Mouse (Mus musculus) embryonic facial prominence, embryonic 10.5 days (tissue): ENCODE results near the gene Rbm24. TPM values are rescaled to one million over a fixed set of nuclear protein-coding genes. Genes with fewer than 3 reads are reported as not detected.
A peak's percentile ranks its signal among the peaks of the same experiment; 100 is the strongest.

Experiments
- DNase-seq: peaks from one replicate; pipeline ENCODE4 v3.0.0-alpha.2; 2017; ENCODE audit warnings: low spot score
- H3K27ac ChIP-seq: fragments of 300-500 bp; sonication (generic); replicated peaks from 2 replicates; pipeline ENCODE4 v1.5.1; 2016; ENCODE audit warnings: mild to moderate bottlenecking
- H3K27me3 ChIP-seq: fragments of 300-500 bp; sonication (generic); replicated peaks from 2 replicates; pipeline ENCODE4 v1.6.1; 2016; ENCODE audit warnings: low read depth, mild to moderate bottlenecking; ENCODE audit not compliant: poor library complexity, severe bottlenecking
- H3K36me3 ChIP-seq: fragments of 300-500 bp; sonication (generic); replicated peaks from 2 replicates; pipeline ENCODE4 v1.6.1; 2016; ENCODE audit warnings: mild to moderate bottlenecking, moderate library complexity
- H3K4me1 ChIP-seq: fragments of 300-500 bp; sonication (generic); 2 replicates; pipeline ENCODE4 v1.6.1; 2016
- H3K4me3 ChIP-seq: fragments of 300-500 bp; sonication (generic); 2 replicates; pipeline ENCODE4 v1.5.1; 2016; ENCODE audit warnings: mild to moderate bottlenecking, moderate library complexity
- H3K9me3 ChIP-seq: fragments of 300-500 bp; sonication (generic); 2 replicates; pipeline ENCODE4 v1.6.1; 2016; ENCODE audit warnings: mild to moderate bottlenecking
- WGBS: fragments of 180-500 bp; shearing (Covaris S2); methylation state at CpG from one replicate; pipeline ENCODE4 v1.1.7; 2016; 5-methylcytosine and 5-hydroxymethylcytosine counted together
- polyA plus RNA-seq: library from polyadenylated mRNA; unstranded; fragments of >200 nt; fragmentation: Nextera tagmentation; extraction: Ambion mirVana; gene quantifications from 2 replicates; pipeline ENCODE4 v1.2.1, GENCODE M21; 2016

The Rbm24 gene
- polyA plus RNA-seq, 1 experiment from 2014 or later = 0.61 TPM

DNA sequence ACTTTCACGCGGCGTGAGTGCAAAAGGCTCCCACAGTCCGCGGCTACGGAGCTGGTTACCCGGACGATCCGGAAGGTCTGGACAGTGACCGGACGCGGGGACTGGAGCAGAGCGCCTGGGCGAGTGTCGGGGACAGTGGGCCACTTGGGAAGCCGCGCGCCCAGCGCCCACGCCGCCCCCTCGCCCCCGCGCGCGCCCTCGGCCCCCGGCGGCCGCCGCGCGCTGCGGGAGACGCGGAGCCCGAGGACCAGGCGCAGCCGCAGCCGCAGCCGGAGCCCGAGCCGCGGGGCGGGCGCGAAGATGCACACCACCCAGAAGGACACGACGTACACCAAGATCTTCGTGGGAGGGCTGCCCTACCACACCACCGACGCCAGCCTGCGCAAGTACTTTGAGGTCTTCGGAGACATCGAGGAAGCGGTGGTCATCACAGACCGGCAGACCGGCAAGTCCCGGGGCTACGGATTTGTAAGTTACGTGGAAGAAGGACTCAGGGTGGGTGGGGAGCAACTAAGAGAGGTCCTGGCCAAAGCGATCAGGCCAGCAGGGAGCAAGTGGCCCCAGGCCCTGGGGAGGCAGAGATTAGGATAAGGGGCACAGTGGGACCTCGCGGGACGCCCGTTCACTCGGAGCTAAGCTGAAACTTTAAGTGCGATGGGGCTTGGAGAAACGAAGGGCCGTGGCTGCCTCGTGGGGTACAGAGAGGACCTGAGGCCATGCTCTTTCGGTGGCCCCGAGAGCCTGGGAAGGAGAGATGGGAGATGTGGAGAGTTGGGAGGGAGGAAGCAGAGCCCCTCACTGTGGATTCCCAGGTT lies 704 bp downstream of the Rbm24 start:
- WGBS = under 1% methylated on average over 73 of the region's 73 CpGs
- Histone ChIP-seq H3K4me3 (peak overlapping the region; percentile 70), H3K9me3 (no peaks in the 10 kb centered on the region), H3K27ac (peak overlapping the region; percentile 82), H3K36me3 (0 out of 2 replicates have a peak, but pooled peaks cover 4% of the 10 kb centered on the region), H3K27me3 (peaks cover 59% of the 10 kb centered on the region), H3K4me1 (peaks cover 21% of the 10 kb centered on the region)
- DNase-seq = peak; percentile 56

GRCm38 (mm10) chr13:46419648-46420047 lies 1.4 kb downstream of the Rbm24 start:
- Histone ChIP-seq H3K4me3 (peak overlapping the region; percentile 70), H3K27ac (peak overlapping the region; percentile 54), H3K4me1 (peaks cover 21% of the 10 kb centered on the region), H3K9me3 (no peaks in the 10 kb centered on the region), H3K27me3 (peaks cover 52% of the 10 kb centered on the region), H3K36me3 (0 out of 2 replicates have a peak, but pooled peaks cover 4% of the 10 kb centered on the region)
- DNase-seq = peak; percentile 11
- 6% methylated on average over 7 of the region's 7 CpGs for WGBS

DNA sequence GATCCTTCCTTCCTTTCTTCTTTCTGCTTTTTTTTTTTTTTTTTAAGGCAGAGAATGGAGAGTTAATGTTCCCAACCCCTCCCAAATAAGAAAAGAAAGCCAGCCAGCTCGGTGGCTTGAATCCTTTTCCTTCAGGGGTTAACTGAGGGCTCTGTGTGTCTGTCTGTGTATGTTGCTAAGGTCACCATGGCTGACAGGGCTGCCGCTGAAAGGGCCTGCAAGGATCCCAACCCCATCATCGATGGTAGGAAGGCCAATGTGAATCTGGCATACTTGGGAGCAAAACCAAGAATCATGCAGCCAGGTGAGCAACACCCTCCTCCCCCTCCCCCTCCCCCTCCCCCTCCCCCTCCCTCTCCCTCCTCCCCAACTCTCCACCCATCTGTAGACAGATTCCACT lies 1.9 kb downstream of the Rbm24 start:
- Histone ChIP-seq H3K9me3 (no peaks in the 10 kb centered on the region), H3K27ac (peak overlapping the region; percentile 54; the same call in 1 of the 2 replicates), H3K36me3 (0 out of 2 replicates have a peak, but pooled peaks cover 4% of the 10 kb centered on the region), H3K27me3 (peaks cover 50% of the 10 kb centered on the region), H3K4me3 (peak overlapping the region; percentile 70), H3K4me1 (peaks cover 21% of the 10 kb centered on the region)
- 7% methylated on average over 3 of the region's 3 CpGs for WGBS
- no peak for DNase-seq

GRCm38 (mm10) chr13:46423805-46424204 lies 5.6 kb downstream of the Rbm24 start:
- WGBS = 94% methylated on average over 7 of the region's 7 CpGs
- Histone ChIP-seq H3K9me3 (no peaks in the 10 kb centered on the region), H3K27me3 (peaks cover 19% of the 10 kb centered on the region), H3K4me3 (no peak overlapping the region), H3K4me1 (peaks cover 13% of the 10 kb centered on the region), H3K27ac (no peak overlapping the region), H3K36me3 (peaks cover 6% of the 10 kb centered on the region)
- no peak for DNase-seq

DNA sequence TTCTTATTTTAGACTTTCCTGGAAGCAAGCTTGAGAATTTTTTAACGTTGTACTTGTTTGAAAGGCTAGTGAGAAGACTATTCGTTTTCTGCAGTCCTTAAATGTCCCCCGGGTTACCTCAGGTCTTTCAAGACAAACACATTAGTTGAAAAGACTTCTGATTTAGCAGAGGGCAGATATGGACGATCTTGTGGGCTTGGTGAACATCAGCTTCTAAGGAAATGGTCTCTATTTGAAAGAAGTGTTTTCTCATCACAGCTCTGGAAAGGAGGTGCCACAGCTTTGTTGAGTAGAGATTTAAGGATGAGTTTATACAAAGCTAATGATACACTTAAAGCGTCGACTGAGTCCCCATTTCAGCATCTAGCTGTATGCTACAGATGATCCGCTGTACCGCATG lies 6.1 kb downstream of the Rbm24 start:
- Histone ChIP-seq H3K9me3 (no peaks in the 10 kb centered on the region), H3K27me3 (peaks cover 13% of the 10 kb centered on the region), H3K4me3 (no peak overlapping the region), H3K36me3 (peaks cover 11% of the 10 kb centered on the region), H3K27ac (no peak overlapping the region), H3K4me1 (peaks cover 8% of the 10 kb centered on the region)
- 90% methylated on average over 8 of the region's 8 CpGs for WGBS
- no peak for DNase-seq

- no peak overlapping the region for H3K27ac ChIP-seq
- WGBS = 90% methylated on average over 6 of the region's 6 CpGs
- H3K9me3 ChIP-seq = no peaks in the 10 kb centered on the region
These were observed 8.5 kb downstream of the Rbm24 start for GRCm38 (mm10) chr13:46426651-46427269.

DNA sequence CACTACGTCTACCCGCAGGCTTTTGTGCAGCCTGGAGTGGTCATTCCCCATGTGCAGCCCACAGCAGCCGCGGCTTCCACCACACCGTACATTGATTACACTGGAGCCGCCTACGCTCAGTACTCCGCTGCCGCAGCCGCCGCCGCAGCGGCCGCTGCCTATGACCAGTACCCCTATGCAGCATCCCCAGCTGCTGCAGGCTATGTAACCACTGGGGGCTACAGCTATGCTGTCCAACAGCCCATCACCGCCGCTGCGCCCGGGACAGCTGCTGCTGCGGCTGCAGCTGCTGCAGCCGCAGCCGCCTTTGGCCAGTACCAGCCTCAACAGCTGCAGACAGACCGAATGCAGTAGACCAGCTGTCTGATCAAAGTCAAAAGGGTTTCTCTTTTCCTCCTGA lies 10.7 kb downstream of the Rbm24 start:
- no peak overlapping the region for H3K4me3 ChIP-seq
- WGBS = 80% methylated on average over 22 of the region's 22 CpGs
- peaks cover 5% of the 10 kb centered on the region for H3K4me1 ChIP-seq
- no peak for DNase-seq
- H3K27ac ChIP-seq = no peak overlapping the region
- no peaks in the 10 kb centered on the region for H3K9me3 ChIP-seq
- H3K36me3 ChIP-seq = peaks cover 11% of the 10 kb centered on the region
- no peaks in the 10 kb centered on the region for H3K27me3 ChIP-seq

More at GRCm38 (mm10) chr13:46426651-46427269, 8.5 kb downstream of the Rbm24 start:
- H3K4me3 ChIP-seq = no peak overlapping the region
- H3K4me1 ChIP-seq = no peaks in the 10 kb centered on the region
- no peaks in the 10 kb centered on the region for H3K27me3 ChIP-seq
- H3K36me3 ChIP-seq = peaks cover 16% of the 10 kb centered on the region
- DNase-seq = no peak

GRCm38 (mm10) chr13:46429866-46430265 lies 11.6 kb downstream of the Rbm24 start:
- 90% methylated on average over 11 of the region's 11 CpGs for WGBS
- H3K4me1 ChIP-seq = peaks cover 9% of the 10 kb centered on the region

DNA sequence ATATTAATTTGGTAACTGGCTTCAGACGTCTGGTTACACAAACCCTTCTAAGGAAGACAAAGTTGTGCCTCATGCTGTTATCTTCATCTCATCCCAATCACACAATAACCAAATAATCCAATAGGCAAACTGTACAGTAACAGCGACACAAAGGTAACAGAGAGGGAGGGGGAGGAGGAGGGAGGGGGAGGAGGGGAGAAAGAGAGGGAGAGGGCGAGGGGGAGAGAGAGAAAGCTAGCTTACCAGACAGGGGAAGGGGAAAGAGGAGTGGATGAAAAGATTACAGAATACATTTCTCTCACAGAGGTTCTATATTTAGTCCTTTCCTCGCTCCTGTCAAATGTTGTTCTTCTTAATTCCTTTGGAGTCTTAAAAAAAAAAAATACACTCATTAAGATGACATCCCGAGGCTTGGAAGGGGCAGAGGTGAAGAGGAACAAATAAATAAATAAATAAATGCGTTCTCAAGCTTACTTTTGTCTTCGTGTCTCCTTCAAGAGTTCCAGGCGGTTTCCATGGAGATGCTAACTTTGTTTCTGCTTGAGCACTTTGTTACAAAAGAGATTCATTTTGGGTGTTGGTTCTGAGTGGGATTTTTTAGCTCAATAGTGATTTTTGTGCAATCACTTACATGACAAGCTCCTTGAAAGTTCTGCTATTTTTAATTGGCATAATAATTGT lies 15.8 kb downstream of the Rbm24 start:
- Histone ChIP-seq H3K9me3 (no peaks in the 10 kb centered on the region), H3K4me3 (no peak overlapping the region), H3K27me3 (no peaks in the 10 kb centered on the region), H3K27ac (peak overlapping the region; percentile 24; the same call in 1 of the 2 replicates), H3K36me3 (peaks cover 8% of the 10 kb centered on the region), H3K4me1 (peaks cover 9% of the 10 kb centered on the region)
- 35% methylated on average over 8 of the region's 8 CpGs for WGBS
- DNase-seq = no peak

More at GRCm38 (mm10) chr13:46429866-46430265, 11.6 kb downstream of the Rbm24 start:
- H3K27me3 ChIP-seq = no peaks in the 10 kb centered on the region
- no peak for DNase-seq
- H3K4me3 ChIP-seq = no peak overlapping the region
- H3K9me3 ChIP-seq = no peaks in the 10 kb centered on the region
- H3K36me3 ChIP-seq = peaks cover 11% of the 10 kb centered on the region
- no peak overlapping the region for H3K27ac ChIP-seq

GRCm38 (mm10) chr13:46438960-46439359 lies 20.7 kb downstream of the Rbm24 start:
- H3K36me3 ChIP-seq = no peaks in the 10 kb centered on the region
- 88% methylated on average over 6 of the region's 6 CpGs for WGBS
- no peak overlapping the region for H3K4me3 ChIP-seq
- DNase-seq = no peak
- no peaks in the 10 kb centered on the region for H3K27me3 ChIP-seq
- H3K4me1 ChIP-seq = peaks cover 4% of the 10 kb centered on the region
- no peak overlapping the region for H3K27ac ChIP-seq
- H3K9me3 ChIP-seq = no peaks in the 10 kb centered on the region

- no peaks in the 10 kb centered on the region for H3K27me3 ChIP-seq
- H3K4me3 ChIP-seq = no peak overlapping the region
- WGBS = 81% methylated on average over 7 of the region's 7 CpGs
- no peaks in the 10 kb centered on the region for H3K4me1 ChIP-seq
- no peak for DNase-seq
- no peaks in the 10 kb centered on the region for H3K36me3 ChIP-seq
- no peak overlapping the region for H3K27ac ChIP-seq
- no peaks in the 10 kb centered on the region for H3K9me3 ChIP-seq
These were observed 25.8 kb downstream of the Rbm24 start for GRCm38 (mm10) chr13:46444021-46444420.

DNA sequence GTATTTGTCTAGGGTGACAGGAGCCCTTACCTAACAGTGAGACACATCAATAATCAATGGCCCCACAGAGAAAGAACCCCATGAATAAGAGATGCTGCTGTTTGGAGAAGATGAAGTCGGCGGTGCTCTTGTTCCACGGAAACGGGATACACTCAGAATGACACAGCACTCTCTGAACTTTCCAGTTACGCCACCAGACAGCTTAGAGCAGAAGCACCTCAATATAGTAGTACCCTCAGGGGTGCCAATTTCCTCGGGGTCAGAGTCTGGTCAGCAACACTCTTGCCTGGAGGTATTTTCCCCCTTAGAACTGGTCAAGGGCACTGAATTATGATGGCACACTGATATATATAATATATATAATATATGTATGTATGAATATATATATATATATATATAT lies 27.8 kb downstream of the Rbm24 start:
- 87% methylated on average over 6 of the region's 6 CpGs for WGBS

More for the DNA sequence above, 27.8 kb downstream of the Rbm24 start:
- Histone ChIP-seq H3K36me3 (no peaks in the 10 kb centered on the region), H3K27ac (no peak overlapping the region), H3K9me3 (no peaks in the 10 kb centered on the region), H3K27me3 (no peaks in the 10 kb centered on the region), H3K4me3 (no peak overlapping the region), H3K4me1 (no peaks in the 10 kb centered on the region)
- DNase-seq = no peak
